Mouse (Mus musculus) liver, embryonic 16.5 days (tissue): ENCODE measurements around the gene Gbx1. TPM values are rescaled to one million over a fixed set of nuclear protein-coding genes. Genes with fewer than 3 reads are reported as not detected.

ENCODE experiments used
- ATAC-seq: fragments of 200-750 bp; cut with Nextera tagmentation; 2 replicates; pipeline ENCODE4 v1.8.0; 2017; ENCODE audit warnings: low read depth, mild to moderate bottlenecking, moderate number of reproducible peaks, moderate library complexity
- H3K27ac ChIP-seq: fragments of 300-500 bp; sonication (generic); 2 replicates; pipeline ENCODE4 v1.5.1; 2014; ENCODE audit warnings: mild to moderate bottlenecking, low read length
- H3K27me3 ChIP-seq: fragments of 300-500 bp; sonication (generic); 2 replicates; pipeline ENCODE4 v1.6.1; 2014; ENCODE audit warnings: low read depth, low read length, mixed read lengths; ENCODE audit not compliant: control insufficient read depth, insufficient read depth
- H3K36me3 ChIP-seq: fragments of 300-500 bp; sonication (generic); 2 replicates; pipeline ENCODE4 v1.6.1; 2014; ENCODE audit warnings: mild to moderate bottlenecking; ENCODE audit not compliant: control insufficient read depth, insufficient read depth
- H3K4me1 ChIP-seq: fragments of 300-500 bp; sonication (generic); 2 replicates; pipeline ENCODE4 v1.6.1; 2014; ENCODE audit warnings: low read depth, low read length, mixed read lengths; ENCODE audit not compliant: control insufficient read depth
- H3K4me2 ChIP-seq: fragments of 300-500 bp; sonication (generic); 2 replicates; pipeline ENCODE4 v1.6.1; 2014; ENCODE audit warnings: low read depth, low read length, mixed read lengths
- H3K4me3 ChIP-seq: fragments of 300-500 bp; sonication (generic); 2 replicates; pipeline ENCODE4 v1.5.1; 2014; ENCODE audit warnings: low read depth, mild to moderate bottlenecking, low read length
- H3K9ac ChIP-seq: fragments of 300-500 bp; sonication (generic); 2 replicates; pipeline ENCODE4 v1.6.1; 2014; ENCODE audit warnings: low read depth, low read length
- H3K9me3 ChIP-seq: fragments of 300-500 bp; sonication (generic); replicated peaks from 2 replicates; pipeline ENCODE4 v1.6.1; 2016; ENCODE audit warnings: low read length; ENCODE audit not compliant: control insufficient read depth
- WGBS: fragments of 180-500 bp; shearing (Covaris S2); extraction: QIAGEN DNeasy Blood & Tissue Kit; methylation state at CpG from one replicate; pipeline ENCODE4 v1.1.7; 2014; ENCODE audit not compliant: insufficient replicate concordance; 5-methylcytosine and 5-hydroxymethylcytosine counted together
- polyA plus RNA-seq: library from polyadenylated mRNA; unstranded; fragments of >200 nt; fragmentation: Nextera tagmentation; extraction: Ambion mirVana; gene quantifications from 2 replicates; pipeline ENCODE4 v1.2.1, GENCODE M21; 2015

Gbx1 gene
- polyA plus RNA-seq, 1 experiment from 2014 or later: not detected

DNA sequence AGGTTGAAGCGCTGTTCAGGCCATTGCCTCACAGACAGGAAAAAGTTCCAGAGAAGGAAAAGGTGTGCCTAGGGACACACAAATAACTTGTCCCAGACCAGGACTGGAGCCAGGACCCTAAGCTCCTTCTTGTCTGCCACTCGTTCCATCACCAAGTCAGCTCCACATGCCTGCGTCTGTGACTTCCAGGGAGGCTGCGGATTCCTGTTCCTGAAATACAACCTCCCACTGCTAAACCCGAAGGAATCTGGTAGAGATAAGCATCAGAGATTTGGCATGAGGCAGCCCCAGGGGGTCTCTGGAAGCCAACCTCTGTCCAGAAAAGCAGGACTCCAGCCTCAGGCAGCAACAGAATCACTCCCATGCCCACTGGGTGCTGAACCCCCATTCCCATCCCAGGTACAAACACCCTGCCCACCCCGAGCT lies 14.2 kb upstream of the Gbx1 start:
- Histone ChIP-seq H3K36me3 (no peaks in the 10 kb centered on the region), H3K4me1 (no peaks in the 10 kb centered on the region; the same call in 1 of the 2 replicates), H3K9me3 (no peaks in the 10 kb centered on the region), H3K27me3 (peaks cover 7% of the 10 kb centered on the region), H3K4me3 (no peak overlapping the region), H3K4me2 (no peak overlapping the region), H3K27ac (no peak overlapping the region), H3K9ac (no peak overlapping the region)
- ATAC-seq: no peak
- WGBS: 22% methylated on average over 6 of the region's 6 CpGs

DNA sequence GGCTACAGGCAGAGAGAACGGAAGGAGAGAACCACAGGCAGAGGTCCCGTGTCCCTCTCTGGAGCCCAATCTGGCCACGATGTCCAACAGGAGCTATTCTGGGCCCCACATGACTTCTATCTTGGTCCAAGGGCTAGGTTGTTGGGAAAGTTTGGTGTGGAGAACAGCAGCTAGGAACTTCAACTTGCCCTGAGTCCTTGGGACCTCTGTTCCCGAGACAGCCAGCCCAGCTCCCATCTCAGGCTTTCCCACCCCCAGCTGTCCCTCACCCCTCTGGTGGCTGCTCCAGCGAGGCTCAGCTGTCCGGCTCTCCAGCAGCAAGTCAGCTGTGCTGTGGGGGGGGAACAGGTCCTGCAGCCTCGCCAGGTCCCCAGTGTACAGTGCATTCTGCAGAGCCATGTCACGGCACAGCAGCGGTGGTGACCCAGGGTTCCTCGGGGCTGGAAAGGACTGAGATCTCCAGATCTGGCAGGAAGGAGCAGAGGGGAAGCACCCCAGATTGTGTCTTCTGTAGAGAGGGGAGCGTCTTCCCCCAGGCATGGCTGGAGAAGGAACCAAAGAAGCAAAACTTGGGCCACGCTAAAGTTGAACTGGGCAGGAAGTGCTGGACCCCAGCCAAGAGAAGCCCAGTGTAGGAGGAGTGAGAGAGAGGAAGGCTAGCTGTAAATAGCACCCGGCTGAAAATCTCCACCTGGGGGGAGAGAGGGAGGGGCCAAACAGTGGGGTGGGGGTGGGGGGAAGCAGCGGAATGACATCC lies 13.6 kb upstream of the Gbx1 start, which contains the start of gene Asb10:
Asb10 (minus strand) TSS at position 592 of the 757 bp plus-strand sequence.
- Histone ChIP-seq H3K4me3 (no peak within 1 kb of the TSS), H3K36me3 (no peaks in the 10 kb centered on the region), H3K4me2 (no peak within 1 kb of the TSS), H3K9ac (no peak within 1 kb of the TSS), H3K27ac (no peak within 1 kb of the TSS), H3K9me3 (no peaks in the 10 kb centered on the region), H3K27me3 (peaks cover 7% of the 10 kb centered on the region), H3K4me1 (no peaks in the 10 kb centered on the region; the same call in 1 of the 2 replicates)
- 9% methylated on average over 14 of the region's 14 CpGs for WGBS
- ATAC-seq: peak; percentile 16; the same call in 1 of the 2 replicates

DNA sequence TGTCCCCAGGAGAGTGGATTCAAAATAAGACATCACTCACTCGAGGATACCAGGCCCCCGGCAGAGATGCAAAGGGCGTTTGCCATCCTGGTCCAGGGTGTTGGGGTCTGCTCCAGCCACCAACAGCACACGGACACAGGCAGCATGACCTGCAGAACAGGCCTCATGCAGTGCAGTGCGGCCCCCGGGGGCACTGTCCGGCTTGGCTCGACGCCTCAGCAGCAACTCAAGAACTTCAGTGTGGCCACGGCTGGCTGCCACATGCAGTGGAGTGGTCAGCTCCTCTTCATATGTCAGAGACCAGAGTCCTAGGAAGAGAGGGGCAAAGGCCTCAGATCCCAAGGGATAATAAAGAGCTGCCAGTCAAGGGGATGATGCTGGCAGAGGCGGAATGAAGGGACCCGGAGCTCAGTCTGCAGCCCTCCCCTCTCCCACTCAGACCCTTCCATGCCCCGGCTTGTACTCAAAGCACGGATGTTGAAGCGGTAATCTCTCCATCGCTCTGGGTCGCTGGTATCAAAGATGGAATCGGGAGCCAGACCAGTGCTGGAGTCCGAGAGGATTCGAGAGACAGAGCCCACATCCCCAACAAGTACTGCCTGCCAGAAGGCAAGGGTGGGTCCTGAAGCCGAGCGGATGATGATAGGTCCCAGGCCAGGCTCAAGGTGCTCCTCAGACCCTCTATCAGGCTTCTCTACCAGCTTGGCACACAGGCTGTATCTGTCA lies 12.7 kb upstream of the Gbx1 start:
- Histone ChIP-seq H3K27me3 (peaks cover 7% of the 10 kb centered on the region), H3K4me2 (no peak overlapping the region), H3K27ac (no peak overlapping the region), H3K4me1 (no peaks in the 10 kb centered on the region; the same call in 1 of the 2 replicates), H3K36me3 (no peaks in the 10 kb centered on the region), H3K9me3 (no peaks in the 10 kb centered on the region), H3K4me3 (no peak overlapping the region), H3K9ac (no peak overlapping the region)
- 70% methylated on average over 22 of the region's 22 CpGs for WGBS
- no peak for ATAC-seq

DNA sequence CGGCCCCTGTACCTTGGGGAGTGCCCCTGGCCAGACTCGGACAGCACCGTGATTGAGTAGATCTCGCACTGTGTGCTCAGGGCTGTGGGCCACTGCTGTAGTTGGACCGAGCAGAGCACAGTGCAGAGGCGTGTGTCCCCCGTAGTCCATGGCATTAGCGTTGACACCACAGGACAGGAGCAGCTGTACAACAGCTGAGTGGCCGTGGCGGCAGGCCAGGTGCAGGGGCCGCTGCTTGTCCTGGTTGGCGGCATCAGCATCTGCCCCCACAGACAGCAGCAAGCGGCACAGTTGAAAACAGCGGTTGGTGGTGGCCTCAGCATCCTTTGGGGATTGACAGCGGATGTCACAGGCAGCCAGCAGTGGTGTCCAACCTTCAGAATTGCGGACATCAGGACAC lies 10.6 kb upstream of the Gbx1 start:
- H3K27ac ChIP-seq: no peak overlapping the region
- no peak overlapping the region for H3K9ac ChIP-seq
- H3K9me3 ChIP-seq: no peaks in the 10 kb centered on the region
- no peak for ATAC-seq
- no peaks in the 10 kb centered on the region for H3K36me3 ChIP-seq
- WGBS: 54% methylated on average over 16 of the region's 16 CpGs
- H3K4me3 ChIP-seq: no peak overlapping the region
- peaks cover 7% of the 10 kb centered on the region for H3K27me3 ChIP-seq
- H3K4me2 ChIP-seq: no peak overlapping the region
- H3K4me1 ChIP-seq: no peaks in the 10 kb centered on the region; the same call in 1 of the 2 replicates

DNA sequence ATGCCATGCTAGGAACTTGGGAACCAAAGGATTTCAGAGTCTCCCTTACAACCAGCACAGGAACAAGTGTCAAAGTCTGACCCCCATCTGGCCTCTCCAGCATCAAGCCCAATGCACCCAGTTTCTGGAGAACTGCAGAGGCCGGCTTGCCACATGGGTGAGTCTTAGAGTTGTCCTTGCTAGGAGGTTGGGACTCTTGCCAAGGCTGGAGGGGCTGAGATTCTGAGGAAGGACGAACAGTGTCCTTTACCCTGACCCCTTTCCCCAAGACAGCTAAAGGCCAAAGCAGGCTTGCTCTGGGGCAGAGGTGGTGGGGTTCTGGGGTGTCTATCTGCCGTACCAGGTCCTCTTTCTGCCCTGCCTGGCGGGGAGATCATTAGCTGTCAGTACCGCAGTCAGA lies 9.5 kb upstream of the Gbx1 start:
- no peaks in the 10 kb centered on the region; the same call in 1 of the 2 replicates for H3K4me1 ChIP-seq
- H3K27me3 ChIP-seq: peaks cover 11% of the 10 kb centered on the region
- H3K36me3 ChIP-seq: no peaks in the 10 kb centered on the region
- no peaks in the 10 kb centered on the region for H3K9me3 ChIP-seq
- no peak for ATAC-seq
- no peak overlapping the region for H3K4me2 ChIP-seq
- WGBS: 59% methylated on average over 5 of the region's 5 CpGs
- H3K9ac ChIP-seq: no peak overlapping the region
- no peak overlapping the region for H3K27ac ChIP-seq
- H3K4me3 ChIP-seq: no peak overlapping the region

DNA sequence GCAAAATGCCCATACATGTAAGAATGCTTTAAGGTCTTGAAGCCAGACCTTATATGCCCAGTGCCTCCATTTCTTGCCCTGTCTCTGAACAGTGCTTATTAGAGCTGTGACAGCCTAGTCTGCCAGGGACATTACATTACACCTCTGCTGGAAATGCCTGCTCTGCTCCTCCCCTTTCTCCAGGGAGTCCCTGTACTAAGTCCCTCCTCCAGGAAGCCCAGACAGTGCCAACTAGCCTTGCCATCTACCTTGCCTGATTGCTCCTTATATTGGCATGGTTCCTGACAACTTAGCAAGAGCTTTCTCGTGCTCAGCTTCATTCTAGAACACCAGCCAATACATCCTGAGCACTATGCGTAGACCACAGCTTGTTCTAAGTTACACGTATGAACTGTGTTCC lies 8.7 kb upstream of the Gbx1 start:
- Histone ChIP-seq H3K9ac (no peak overlapping the region), H3K4me2 (no peak overlapping the region), H3K27ac (no peak overlapping the region), H3K4me3 (no peak overlapping the region), H3K9me3 (no peaks in the 10 kb centered on the region), H3K36me3 (no peaks in the 10 kb centered on the region), H3K27me3 (peaks cover 14% of the 10 kb centered on the region), H3K4me1 (no peaks in the 10 kb centered on the region; the same call in 1 of the 2 replicates)
- no peak for ATAC-seq
- WGBS: 54% methylated on average over 3 of the region's 3 CpGs

DNA sequence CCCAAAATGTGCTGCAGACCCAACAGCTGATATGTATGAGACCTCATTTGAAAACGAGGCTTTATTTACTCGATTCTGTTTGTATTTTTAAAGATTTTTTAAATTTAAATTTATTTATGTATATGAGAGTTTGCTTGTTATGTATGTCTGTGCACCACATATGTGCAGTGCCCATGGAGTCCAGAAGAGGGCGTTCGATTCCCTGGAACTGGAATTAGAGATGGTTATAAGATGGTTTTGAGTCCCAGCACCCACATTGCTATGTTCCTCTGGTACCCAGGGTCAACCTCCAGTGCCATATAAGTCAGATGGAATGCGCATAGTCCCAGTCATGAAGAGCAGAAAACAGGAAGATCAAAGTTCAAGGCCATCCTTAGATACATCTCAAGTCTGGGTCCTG lies 7.3 kb upstream of the Gbx1 start:
- no peaks in the 10 kb centered on the region for H3K4me1 ChIP-seq
- no peaks in the 10 kb centered on the region for H3K9me3 ChIP-seq
- no peak overlapping the region for H3K4me3 ChIP-seq
- H3K27ac ChIP-seq: no peak overlapping the region
- H3K9ac ChIP-seq: no peak overlapping the region
- ATAC-seq: no peak
- H3K36me3 ChIP-seq: no peaks in the 10 kb centered on the region
- 27% methylated on average over 5 of the region's 5 CpGs for WGBS
- H3K27me3 ChIP-seq: peaks cover 26% of the 10 kb centered on the region
- no peak overlapping the region for H3K4me2 ChIP-seq

DNA sequence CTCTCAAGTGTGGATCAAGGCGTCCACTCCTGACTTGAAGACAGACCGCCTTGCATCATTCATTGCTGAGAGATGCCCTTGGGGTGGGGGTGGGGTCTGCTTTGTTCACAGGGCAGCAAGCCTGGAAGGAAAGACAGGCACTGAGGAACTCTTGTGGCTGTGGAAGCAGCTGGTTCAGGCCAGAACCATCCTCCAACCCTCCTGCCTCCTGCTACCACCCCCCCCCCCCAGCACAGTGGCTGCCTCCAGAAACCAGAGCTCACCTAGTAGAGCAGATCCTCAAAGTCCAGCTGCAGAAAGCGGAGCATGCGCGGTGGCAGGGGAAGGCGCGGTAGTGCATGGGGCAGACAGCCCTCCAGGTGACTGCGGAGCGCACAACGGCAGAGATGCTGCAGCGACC lies 6.4 kb upstream of the Gbx1 start:
- Histone ChIP-seq H3K27me3 (peaks cover 35% of the 10 kb centered on the region), H3K4me1 (no peaks in the 10 kb centered on the region), H3K9me3 (no peaks in the 10 kb centered on the region), H3K9ac (no peak overlapping the region), H3K36me3 (no peaks in the 10 kb centered on the region), H3K4me3 (no peak overlapping the region), H3K4me2 (no peak overlapping the region), H3K27ac (no peak overlapping the region)
- ATAC-seq: no peak
- 48% methylated on average over 11 of the region's 11 CpGs for WGBS
